Mouse (Mus musculus): ENCODE measurements at regions not wholly inside any gene's neighbourhood (a gene's known extent, or its start where the extent isn't known, plus 50 kb on each side); places are given as distances from the start of the nearest gene placed in this dataset.
A peak's percentile ranks its signal among the peaks of the same experiment; 100 is the strongest.
"Not testable (repeated sequence)": the region's sequence is repeated elsewhere in the genome, so short reads cannot be mapped to it uniquely, and the experiment has no call there.

- no peak for DNase-seq (ENCODE audit: low spot score)
These were observed 217.5 kb downstream of the Pten start for GRCm38 (mm10) chr19:32974778-32975240.

- no peak for DNase-seq (ENCODE audit: low spot score)
These were observed 218.0 kb downstream of the Pten start for GRCm38 (mm10) chr19:32975303-32975702.

GRCm38 (mm10) chr19:32976507-32976906 is 219.2 kb downstream of the Pten start:
- DNase-seq (ENCODE audit: low spot score) = no peak

- DNase-seq (ENCODE audit: low spot score) = no peak
These were observed 220.9 kb downstream of the Pten start for GRCm38 (mm10) chr19:32978037-32978745.

- DNase-seq (ENCODE audit: low spot score) = no peak
These were observed 222.8 kb downstream of the Pten start for GRCm38 (mm10) chr19:32980142-32980541.

- DNase-seq (ENCODE audit: low spot score) = no peak
These were observed 231.4 kb downstream of the Pten start for GRCm38 (mm10) chr19:32988713-32989112.

- DNase-seq (ENCODE audit: low spot score) = no peak
These were observed 232.0 kb downstream of the Pten start for GRCm38 (mm10) chr19:32989346-32989745.

- DNase-seq (ENCODE audit: low spot score) = no peak
These were observed 233.3 kb downstream of the Pten start for GRCm38 (mm10) chr19:32990576-32990975.

GRCm38 (mm10) chr19:32998576-32999170 is 241.4 kb downstream of the Pten start:
- DNase-seq (ENCODE audit: low spot score) = no peak

- no peak for DNase-seq (ENCODE audit: low spot score)
These were observed 250.3 kb downstream of the Pten start for GRCm38 (mm10) chr19:33007582-33007981.

GRCm38 (mm10) chr19:33008076-33008475 is 250.8 kb downstream of the Pten start:
- no peak for DNase-seq (ENCODE audit: low spot score)

- no peak for DNase-seq (ENCODE audit: low spot score)
These were observed 251.5 kb downstream of the Pten start for GRCm38 (mm10) chr19:33008794-33009193.

GRCm38 (mm10) chr19:33010886-33011446 is 253.7 kb downstream of the Pten start:
- DNase-seq (ENCODE audit: low spot score) = no peak

- not testable (repeated sequence) for DNase-seq (ENCODE audit: low spot score)
These were observed 257.6 kb downstream of the Pten start for GRCm38 (mm10) chr19:33014879-33015278.

- no peak for DNase-seq (ENCODE audit: low spot score)
These were observed 263.9 kb downstream of the Pten start for GRCm38 (mm10) chr19:33021161-33021560.

- DNase-seq (ENCODE audit: low spot score) = no peak
These were observed 265.6 kb downstream of the Pten start for GRCm38 (mm10) chr19:33022839-33023428.

GRCm38 (mm10) chr19:33029688-33030444 is 272.6 kb downstream of the Pten start:
- no peak for DNase-seq (ENCODE audit: low spot score)

- peak; percentile 21 for DNase-seq (ENCODE audit: low spot score)
These were observed 283.2 kb downstream of the Pten start for GRCm38 (mm10) chr19:33040512-33040911.

GRCm38 (mm10) chr19:33040991-33041390 is 283.7 kb downstream of the Pten start:
- DNase-seq (ENCODE audit: low spot score) = no peak

- no peak for DNase-seq (ENCODE audit: low spot score)
These were observed 285.5 kb downstream of the Pten start for GRCm38 (mm10) chr19:33042760-33043159.

- DNase-seq (ENCODE audit: low spot score) = no peak
These were observed 286.4 kb downstream of the Pten start for GRCm38 (mm10) chr19:33043696-33044095.

- DNase-seq (ENCODE audit: low spot score) = no peak
These were observed 291.6 kb downstream of the Pten start for GRCm38 (mm10) chr19:33048754-33049442.

All from MN1 (cell line).